Mouse (Mus musculus): Measurements from ENCODE around the gene Zyg11b. TPM values are rescaled to one million over a fixed set of nuclear protein-coding genes. Genes with fewer than 3 reads are reported as not detected.

Zyg11b gene
- total RNA-seq, 1 experiment from 2014 or later, result 32.3 TPM

DNA sequence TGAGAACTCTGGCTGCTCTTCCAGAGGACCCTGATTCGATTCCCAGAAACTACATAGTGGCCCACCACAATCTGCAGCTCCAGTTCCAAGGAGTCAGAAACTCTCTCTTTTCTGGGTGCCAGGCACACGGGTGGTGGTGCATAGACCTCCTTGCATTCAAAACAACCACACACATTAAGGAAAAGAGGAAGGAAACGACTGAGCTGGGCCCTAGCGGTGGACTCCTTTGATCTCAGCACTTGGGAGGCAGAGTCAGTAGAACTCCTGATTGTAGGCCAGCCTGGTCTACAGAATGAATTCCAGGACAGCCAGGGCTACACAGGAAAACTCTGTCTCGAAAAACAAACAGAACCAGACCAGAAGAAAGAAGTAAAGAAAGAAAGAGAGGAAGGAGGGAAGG is 22.7 kb upstream of the Zyg11b start:
- ATAC-seq (replicated peaks in 1 of 2; ENCODE audit: insufficient read depth in 1 of 2, low FRiP score in 2 of 2, low TSS enrichment in 1 of 2, low read depth in 1 of 2, poor library complexity in 2 of 2, severe bottlenecking in 2 of 2), result no peak

DNA sequence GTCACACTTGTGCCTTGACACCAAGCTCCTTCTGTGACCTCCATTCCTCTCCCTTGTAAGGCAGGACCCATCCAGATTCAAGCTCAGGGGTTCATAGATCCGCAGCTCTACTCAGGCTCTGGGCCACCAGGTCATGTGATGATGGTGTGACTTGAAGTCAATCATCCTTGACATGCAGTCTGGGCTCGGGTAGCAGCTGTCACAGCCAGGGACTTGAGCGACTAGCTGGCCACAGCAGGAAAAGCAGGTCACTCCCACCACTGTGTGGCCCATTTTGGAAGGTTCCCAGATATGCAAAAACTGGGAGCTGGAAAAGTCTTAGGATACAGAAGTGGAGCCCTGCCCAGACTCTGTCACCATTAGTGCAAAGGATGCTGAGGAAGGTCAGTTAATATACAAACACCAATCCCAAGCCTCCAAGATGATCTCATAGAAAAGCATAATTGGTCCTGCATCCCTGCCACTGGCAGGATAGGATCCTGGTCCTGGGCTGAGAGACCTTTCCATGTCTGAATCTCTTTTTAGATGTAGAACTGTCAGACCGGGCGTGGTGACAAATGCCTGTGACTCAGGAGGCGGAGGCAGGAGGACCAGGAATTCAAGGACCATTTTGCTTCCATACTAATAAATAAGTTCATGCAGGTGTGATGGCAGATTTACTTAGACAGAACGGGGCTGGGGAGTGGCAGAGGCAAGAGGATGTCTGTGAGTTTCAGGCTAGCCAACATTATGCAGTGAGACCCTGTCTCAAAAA is 19.9 kb upstream of the Zyg11b start:
- ATAC-seq (replicated peaks in 1 of 2; ENCODE audit: insufficient read depth in 1 of 2, low FRiP score in 2 of 2, low TSS enrichment in 1 of 2, low read depth in 1 of 2, poor library complexity in 2 of 2, severe bottlenecking in 2 of 2), result no peak

DNA sequence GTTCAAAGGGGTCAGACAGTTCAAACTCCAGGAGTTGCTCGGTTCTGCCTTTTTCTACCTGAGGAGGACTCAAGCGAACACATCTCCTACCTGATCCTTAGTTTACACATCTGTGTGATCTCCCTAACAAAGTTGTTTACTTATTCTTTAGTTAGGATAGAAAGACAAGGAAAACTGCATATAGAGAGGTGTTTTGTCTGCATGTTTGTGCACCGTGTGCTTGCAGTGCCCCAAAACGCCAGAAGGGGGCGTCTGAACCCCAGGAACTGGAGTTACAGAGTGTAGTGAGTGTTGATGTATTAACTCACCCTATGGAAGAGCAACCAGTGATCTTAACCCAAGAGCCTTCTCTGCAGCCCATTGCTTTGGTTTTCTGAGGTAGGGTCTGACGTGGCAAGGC is 18.9 kb upstream of the Zyg11b start:
- ATAC-seq (replicated peaks in 1 of 2; ENCODE audit: insufficient read depth in 1 of 2, low FRiP score in 2 of 2, low TSS enrichment in 1 of 2, low read depth in 1 of 2, poor library complexity in 2 of 2, severe bottlenecking in 2 of 2), result no peak

DNA sequence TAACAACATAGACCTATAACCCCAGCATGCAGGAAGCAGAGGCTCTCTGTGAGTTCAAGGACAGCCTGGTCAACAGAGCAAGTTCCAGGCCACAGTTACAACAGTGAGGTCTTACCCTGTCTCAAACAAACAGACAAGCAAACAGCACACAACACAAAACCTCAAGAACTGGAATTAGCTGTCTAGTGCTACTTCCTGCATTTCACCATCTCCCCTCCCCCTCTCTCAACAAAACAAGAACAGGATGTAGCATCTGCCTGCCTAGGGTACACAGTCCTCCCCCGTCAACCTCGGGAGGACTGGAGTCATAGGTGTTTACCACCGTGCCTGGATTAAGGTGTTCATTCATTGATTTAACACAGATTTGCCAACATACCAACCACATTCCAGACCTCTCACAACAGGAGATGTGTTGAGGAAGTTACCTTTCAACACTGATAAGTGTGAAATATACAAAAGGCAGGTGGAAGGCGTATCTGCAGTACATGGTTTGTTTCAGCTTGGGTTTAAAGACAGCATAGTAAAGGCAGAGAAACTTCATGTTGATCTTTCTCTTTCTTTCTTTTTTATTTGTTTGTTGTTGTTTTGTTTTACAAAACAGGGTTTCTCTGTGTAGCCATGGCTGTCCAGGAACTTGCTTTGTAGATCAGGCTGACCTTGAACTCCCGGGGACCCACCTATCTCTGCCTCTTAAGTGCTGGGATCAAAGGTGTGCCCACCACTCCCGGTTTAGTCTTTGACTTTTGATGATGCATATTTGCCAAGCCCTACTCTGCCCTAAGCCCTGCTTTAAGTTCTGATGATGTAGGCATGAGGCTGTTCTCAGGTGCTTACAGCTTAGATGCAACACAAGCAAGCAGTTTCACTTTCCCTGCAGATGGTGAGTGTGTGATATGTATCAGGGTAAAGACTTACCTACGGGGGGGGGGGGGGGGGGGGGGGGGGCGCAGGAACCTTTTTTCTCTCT is 18.0 kb upstream of the Zyg11b start:
- ATAC-seq (replicated peaks in 1 of 2; ENCODE audit: insufficient read depth in 1 of 2, low FRiP score in 2 of 2, low TSS enrichment in 1 of 2, low read depth in 1 of 2, poor library complexity in 2 of 2, severe bottlenecking in 2 of 2), result peak; percentile 47 to 51; a peak in 2 of 4 replicates

DNA sequence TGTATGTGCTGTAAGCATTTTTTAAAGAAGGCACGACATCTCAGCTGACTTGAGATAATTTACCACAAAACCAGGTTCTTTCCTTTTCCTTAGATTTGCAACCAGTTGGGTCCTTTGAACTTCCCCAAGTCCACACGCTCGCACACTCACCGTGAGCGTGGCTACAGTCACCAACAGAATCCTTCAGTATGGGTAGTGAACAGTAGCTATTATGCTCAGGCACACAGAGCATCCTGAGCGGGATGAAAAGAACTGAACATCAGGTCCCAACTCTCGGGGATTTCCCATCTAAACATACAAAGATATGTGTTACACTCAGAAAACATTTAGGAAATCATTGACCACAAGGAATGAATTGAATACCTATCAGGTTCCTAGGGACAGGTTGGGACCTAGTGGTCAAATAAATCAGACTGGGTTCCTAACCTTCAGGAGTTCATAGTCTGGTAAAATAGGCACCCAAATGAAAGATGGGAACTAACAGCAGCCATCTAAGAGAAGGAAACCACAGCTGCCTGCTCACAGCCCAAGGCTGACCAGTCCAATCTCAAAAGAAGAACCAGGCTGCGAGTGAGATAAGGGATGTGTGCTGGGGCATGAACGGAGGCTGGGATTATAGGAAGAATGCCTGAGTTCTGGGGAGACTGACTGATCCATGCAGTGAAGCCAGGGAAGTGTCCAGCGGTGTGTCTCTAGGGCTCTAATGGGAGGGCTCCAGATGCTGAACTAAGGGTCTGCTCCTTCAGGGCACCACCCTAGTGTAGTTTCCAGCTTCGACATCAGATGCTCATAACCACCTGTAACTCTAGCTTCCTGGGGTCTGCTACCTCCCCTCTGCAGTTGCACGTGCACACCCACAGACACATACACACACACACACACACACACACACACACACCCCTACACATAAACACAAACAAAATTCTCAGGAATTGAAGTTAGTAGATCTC is 17.0 kb upstream of the Zyg11b start:
- peak; percentile 15 to 46; a peak in 3 of 4 replicates for ATAC-seq (replicated peaks in 1 of 2; ENCODE audit: insufficient read depth in 1 of 2, low FRiP score in 2 of 2, low TSS enrichment in 1 of 2, low read depth in 1 of 2, poor library complexity in 2 of 2, severe bottlenecking in 2 of 2)

DNA sequence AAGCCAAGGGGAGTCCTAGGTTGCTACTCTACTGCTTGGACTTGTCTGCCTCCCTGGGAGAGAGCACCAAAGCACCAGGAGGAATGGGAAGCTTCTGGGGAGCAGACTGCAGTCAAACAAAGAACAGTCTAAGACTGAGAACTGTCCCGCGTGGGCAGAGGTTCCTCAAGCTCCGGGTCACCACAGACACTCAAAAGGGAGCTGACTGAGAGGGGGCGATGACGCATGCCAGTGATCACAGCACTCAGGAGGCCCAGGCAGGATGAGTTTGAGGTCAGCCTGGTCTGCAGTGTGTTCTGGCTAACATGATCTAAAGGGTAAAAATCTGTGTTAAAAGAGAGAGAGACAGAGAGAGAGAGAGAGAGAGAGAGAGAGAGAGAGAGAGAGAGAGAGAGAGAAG is 13.1 kb upstream of the Zyg11b start:
- ATAC-seq (replicated peaks in 1 of 2; ENCODE audit: insufficient read depth in 1 of 2, low FRiP score in 2 of 2, low TSS enrichment in 1 of 2, low read depth in 1 of 2, poor library complexity in 2 of 2, severe bottlenecking in 2 of 2), result no peak

DNA sequence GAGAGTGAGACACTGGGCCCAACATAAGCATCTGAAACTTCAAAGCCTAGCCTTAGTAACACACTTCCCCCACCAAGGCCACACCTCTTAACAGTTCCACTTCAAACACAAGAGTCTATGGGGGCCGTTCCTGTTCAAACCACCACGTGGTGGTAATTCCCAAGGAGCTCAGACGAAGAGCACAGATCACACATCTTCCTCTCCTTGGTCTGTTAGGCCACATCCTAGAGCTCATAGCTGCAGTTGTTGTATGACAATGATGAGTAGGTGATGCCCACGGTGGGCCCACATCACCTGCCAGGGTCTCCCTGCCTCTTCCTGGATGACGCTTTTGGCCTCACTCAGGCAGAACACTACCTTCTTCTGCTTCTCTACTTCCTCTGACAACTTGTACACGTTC is 9.8 kb upstream of the Zyg11b start:
- no peak for ATAC-seq (replicated peaks in 1 of 2; ENCODE audit: insufficient read depth in 1 of 2, low FRiP score in 2 of 2, low TSS enrichment in 1 of 2, low read depth in 1 of 2, poor library complexity in 2 of 2, severe bottlenecking in 2 of 2)

DNA sequence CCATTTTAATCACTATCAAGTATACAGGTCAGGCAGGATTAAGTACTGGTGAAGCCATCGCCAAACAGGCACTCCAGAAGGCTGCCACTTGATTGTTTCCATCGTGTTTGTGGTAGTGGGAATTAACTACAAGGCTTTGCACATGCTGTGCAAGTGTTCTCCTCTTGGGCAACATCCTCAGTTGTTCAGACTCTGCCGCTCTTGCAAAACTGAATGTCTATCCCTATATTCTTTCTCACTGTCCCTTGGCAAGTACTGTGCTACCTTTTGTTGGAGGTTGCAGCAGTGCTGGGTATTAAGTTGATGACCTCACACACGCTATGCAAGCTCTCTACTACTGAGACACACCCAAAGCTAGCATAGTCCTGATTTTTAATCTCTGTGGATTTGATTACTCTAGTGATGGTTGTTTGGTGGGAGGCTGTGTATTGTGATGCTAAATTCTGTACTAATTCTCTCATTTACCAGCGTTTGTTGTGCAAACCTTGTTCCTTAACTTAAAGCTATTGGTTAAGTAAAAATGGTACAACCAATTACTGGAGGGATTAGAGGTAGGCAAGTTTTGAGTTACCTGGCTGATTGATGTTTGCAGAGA is 1.5 kb upstream of the Zyg11b start:
- ATAC-seq (replicated peaks in 1 of 2; ENCODE audit: insufficient read depth in 1 of 2, low FRiP score in 2 of 2, low TSS enrichment in 1 of 2, low read depth in 1 of 2, poor library complexity in 2 of 2, severe bottlenecking in 2 of 2), result peak in 1 of 2 experiments; percentile 34; a peak in 1 of 4 replicates

DNA sequence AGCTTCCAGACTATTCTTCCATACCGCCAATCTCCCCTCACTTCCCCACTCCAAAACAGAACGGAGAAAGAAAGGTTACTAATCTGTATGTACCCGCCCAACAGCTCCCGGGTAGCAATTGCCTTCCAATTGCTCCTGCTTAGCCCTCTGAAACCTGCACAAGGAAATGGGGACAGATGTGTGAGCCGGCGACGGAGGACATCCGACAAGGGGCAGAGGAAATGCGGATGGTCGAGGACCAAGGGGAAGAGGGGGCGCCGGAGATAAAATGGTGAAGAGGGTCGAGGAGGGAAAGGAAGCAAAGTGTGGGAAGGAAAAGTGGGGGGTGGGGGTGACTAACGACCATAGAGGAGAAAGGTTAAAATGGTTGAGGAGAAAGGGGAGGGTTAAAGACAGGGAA is 630 bp downstream of the Zyg11b start:
- 0 out of 4 replicates have a peak, but pooled peaks of 1 of the 2 experiments have one; percentile 11 for ATAC-seq (replicated peaks in 1 of 2; ENCODE audit: insufficient read depth in 1 of 2, low FRiP score in 2 of 2, low TSS enrichment in 1 of 2, low read depth in 1 of 2, poor library complexity in 2 of 2, severe bottlenecking in 2 of 2)

DNA sequence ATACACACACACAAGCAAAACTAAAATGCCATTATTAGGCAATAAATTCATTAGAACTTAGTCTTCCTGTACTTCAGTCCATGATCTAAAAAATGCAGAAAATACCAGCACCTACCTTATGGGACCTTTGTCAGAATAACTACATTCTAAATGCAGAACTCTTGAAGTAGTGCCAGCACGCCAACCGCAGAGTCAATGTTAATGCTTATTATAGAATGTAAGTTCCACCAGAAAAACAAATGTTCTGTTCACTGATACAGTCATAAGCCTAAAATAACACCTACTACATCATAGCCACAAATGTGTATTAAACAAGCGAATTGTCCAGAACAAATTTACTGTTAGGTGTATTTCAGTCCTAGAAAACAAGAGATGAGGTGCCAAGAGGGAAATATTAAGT is 23.9 kb downstream of the Zyg11b start:
- no peak for ATAC-seq (replicated peaks in 1 of 2; ENCODE audit: insufficient read depth in 1 of 2, low FRiP score in 2 of 2, low TSS enrichment in 1 of 2, low read depth in 1 of 2, poor library complexity in 2 of 2, severe bottlenecking in 2 of 2)

DNA sequence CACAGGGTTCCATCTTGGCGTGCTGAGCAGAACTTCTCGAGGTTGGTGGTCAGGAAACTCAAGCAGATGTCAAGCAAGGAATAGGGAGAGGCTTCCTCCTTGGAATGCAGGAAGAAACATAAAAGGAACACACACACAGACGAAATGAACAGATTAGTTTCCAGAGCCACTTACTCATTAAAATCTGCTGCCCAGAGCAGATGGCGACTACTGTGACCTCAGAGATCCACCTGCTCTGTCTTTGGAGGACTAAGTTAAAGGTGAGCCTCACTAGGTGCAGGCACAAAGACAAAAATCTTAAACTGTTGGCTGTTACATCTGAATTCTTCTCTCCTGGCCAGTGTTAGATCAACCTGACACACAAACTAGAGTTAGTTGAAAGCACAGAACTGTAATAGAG is 28.6 kb downstream of the Zyg11b start:
- ATAC-seq (replicated peaks in 1 of 2; ENCODE audit: insufficient read depth in 1 of 2, low FRiP score in 2 of 2, low TSS enrichment in 1 of 2, low read depth in 1 of 2, poor library complexity in 2 of 2, severe bottlenecking in 2 of 2), result no peak

DNA sequence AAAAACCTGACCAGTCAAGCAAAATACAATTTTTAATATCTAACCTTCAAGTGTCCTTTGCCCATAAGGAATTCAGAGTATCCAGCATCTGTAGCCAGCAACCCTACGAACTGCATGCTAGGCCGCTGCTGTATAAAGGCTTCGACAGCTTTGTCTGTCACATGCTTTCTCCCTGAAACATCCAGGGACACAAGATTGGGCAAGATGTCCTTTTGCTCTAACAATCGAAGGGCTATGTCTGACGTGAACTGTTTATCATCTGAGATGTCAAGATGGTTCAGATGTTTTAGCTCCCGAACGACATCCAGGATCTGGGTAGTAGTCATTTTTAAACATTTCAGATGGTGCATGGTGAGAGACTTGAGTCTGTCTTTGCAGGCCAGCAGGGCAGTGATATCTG is 35.1 kb downstream of the Zyg11b start:
- ATAC-seq (replicated peaks in 1 of 2; ENCODE audit: insufficient read depth in 1 of 2, low FRiP score in 2 of 2, low TSS enrichment in 1 of 2, low read depth in 1 of 2, poor library complexity in 2 of 2, severe bottlenecking in 2 of 2), result no peak

DNA sequence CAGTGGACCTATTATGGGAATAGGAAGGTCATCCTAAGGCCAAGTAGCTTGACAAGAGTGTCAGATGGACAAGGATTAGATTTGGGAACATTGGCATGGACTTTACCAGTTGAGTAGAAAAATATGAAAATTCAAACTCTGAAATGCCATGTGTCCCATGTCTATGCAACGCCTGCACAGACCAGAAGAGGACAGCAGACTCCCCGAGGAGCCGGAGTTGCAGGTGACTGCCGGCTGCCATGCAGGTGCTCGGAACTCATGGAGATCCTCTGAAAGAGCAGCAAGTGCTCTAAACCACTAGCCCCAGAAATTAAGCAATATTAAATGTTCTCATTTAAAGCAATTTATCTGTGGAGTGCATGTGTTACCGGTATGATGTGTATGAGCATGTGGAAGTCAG is 47.6 kb downstream of the Zyg11b start:
- ATAC-seq (replicated peaks in 1 of 2; ENCODE audit: insufficient read depth in 1 of 2, low FRiP score in 2 of 2, low TSS enrichment in 1 of 2, low read depth in 1 of 2, poor library complexity in 2 of 2, severe bottlenecking in 2 of 2), result no peak

DNA sequence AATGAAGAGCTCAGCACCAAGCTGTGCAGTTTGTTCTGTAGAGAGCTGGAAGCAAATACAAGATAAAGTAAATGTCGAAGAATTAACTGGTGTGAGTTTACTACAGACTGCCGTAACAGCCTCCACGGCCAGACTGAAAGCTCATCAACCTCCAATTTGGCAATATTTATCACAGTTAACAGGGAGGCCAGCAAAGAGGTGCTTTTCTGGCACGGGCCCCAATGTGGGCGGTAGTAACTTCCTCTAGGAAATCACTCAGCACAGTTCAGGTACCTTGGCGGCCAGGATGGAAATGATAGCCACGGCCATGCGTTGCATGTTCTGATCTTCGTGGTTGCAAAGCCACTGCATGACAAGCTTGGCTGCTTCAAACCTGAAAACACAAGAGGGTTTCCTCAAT is 50.4 kb downstream of the Zyg11b start:
- ATAC-seq (replicated peaks in 1 of 2; ENCODE audit: insufficient read depth in 1 of 2, low FRiP score in 2 of 2, low TSS enrichment in 1 of 2, low read depth in 1 of 2, poor library complexity in 2 of 2, severe bottlenecking in 2 of 2), result no peak; a peak in 1 of 4 replicates

DNA sequence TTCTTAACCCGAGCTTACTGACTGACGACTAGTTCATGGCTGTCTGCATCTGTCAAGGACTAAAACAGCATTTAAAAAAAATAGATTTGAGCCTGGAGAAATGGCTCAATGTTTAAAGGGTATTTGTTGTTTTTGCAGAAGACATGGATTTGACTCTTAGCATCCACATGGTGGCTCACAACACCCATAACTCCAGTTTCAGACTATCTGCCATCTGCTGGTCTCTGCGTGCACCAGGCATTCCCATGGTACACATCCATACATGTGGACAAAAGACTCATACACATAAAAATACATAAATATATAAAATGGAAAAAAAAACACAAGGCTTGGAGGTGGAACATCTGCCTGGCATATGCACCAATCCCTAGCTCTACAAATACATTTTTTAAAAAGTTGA is 51.6 kb downstream of the Zyg11b start:
- ATAC-seq (replicated peaks in 1 of 2; ENCODE audit: insufficient read depth in 1 of 2, low FRiP score in 2 of 2, low TSS enrichment in 1 of 2, low read depth in 1 of 2, poor library complexity in 2 of 2, severe bottlenecking in 2 of 2), result no peak

DNA sequence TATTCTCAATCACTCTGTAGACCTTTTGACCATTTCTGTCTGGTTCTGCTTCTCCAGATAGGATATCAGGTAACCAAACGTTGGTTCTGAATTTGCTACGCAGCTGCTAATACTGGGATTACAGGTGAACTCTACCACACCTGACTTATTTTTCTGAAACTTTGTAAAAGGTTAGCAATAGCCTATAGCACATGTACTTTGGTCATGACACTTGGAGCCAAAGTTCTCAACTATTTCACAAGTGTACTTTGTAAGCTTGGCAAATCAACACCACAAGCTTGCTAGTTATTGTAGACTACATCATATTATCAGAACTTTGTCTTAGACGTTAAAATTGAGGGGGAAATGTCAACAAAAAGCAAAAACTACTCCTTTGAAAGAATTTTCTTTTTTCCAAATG is 67.2 kb downstream of the Zyg11b start:
- no peak for ATAC-seq (replicated peaks in 1 of 2; ENCODE audit: insufficient read depth in 1 of 2, low FRiP score in 2 of 2, low TSS enrichment in 1 of 2, low read depth in 1 of 2, poor library complexity in 2 of 2, severe bottlenecking in 2 of 2)

DNA sequence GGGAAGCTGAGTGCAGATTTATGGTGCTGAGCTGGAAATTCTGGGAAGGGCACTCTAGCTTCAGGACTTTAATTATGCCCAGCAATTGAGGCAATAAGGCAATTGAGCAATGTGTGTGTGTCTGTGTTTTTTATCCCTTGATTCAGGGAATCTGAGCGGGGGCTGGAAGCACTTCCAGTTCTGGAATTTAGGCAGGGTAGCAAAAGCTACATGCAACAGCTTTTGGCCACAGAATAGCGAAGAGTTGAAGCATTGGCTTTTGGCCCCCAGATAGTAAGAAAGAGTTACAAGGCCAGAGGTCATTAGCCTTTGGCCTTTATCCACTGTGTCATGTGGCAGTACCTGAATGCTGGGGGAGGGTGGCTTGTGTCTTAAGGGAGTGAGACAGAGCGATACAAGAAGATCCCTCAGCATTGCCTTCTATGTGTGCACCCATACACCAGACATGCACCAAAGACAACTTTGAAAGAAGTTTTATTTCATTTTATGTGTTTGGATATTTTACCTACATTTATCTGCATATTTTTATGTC is 75.5 kb downstream of the Zyg11b start:
- ATAC-seq (replicated peaks in 1 of 2; ENCODE audit: insufficient read depth in 1 of 2, low FRiP score in 2 of 2, low TSS enrichment in 1 of 2, low read depth in 1 of 2, poor library complexity in 2 of 2, severe bottlenecking in 2 of 2), result no peak
